Mouse (Mus musculus): ENCODE measurements around the gene Grifin. TPM values are rescaled to one million over a fixed set of nuclear protein-coding genes. Genes with fewer than 3 reads are reported as not detected.
A peak's percentile ranks its signal among the peaks of the same experiment; 100 is the strongest.

Gene Grifin
- polyA plus RNA-seq, 1 experiment from 2014 or later = 0.58 TPM

DNA sequence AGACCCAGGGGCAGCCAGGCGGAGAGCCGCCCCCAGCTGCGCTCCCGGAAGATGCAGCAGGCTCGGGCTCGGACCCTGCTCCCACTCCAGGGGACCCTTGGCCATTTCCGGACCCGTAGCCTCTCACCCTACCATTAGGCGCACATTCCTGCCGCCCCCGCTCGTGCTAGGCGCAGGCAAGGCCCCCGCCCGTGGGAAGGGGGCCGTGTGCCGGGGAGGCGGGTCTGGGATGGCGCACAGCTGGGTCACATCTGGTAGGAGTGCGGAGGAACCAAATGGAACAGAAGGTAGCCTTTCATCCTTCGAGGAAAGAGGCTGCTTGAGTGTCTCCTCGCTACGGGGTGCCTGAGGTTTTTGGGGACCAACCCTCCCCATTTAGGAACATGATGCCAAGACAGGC is 41.5 kb upstream of the Grifin start:
- H3K27ac ChIP-seq = peak overlapping the region; percentile 20; the same call in 1 of the 2 replicates
- peaks cover 44% of the 10 kb centered on the region for H3K4me1 ChIP-seq (replicated peaks)
- H3K27me3 ChIP-seq (replicated peaks) = peaks cover 20% of the 10 kb centered on the region
- no peak for ATAC-seq
- H3K4me2 ChIP-seq (replicated peaks) = peak overlapping the region; percentile 83
- no peaks in the 10 kb centered on the region for H3K9me3 ChIP-seq
- no peaks in the 10 kb centered on the region for H3K36me3 ChIP-seq
- 3% methylated on average over 23 of the region's 23 CpGs for WGBS
- H3K9ac ChIP-seq = peak overlapping the region; percentile 3; the same call in 1 of the 2 replicates
- peak overlapping the region; percentile 49 for H3K4me3 ChIP-seq (replicated peaks)

DNA sequence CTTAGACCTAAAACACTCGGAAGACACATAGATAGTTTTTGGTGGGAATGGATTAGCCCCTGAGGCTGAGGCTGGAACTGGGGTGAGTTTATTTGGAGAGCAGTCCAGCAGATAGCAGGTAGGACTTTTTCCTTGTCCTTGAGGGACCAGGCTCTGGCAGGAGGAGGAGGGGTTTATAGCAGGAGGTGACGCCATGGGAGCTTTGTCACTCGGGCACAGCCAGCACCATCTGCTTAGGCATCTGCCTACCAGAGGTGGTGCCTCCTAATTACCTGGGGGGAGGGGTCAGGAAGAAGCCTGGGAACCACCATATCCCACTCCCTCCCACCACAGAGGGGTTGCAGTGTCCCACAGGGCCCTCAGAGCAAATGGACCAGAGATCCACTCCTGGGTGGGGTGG is 40.4 kb upstream of the Grifin start:
- ATAC-seq = no peak
- Histone ChIP-seq H3K27ac (no peak overlapping the region), H3K4me2 (replicated peaks) (no peak overlapping the region), H3K9me3 (no peaks in the 10 kb centered on the region), H3K27me3 (replicated peaks) (peaks cover 20% of the 10 kb centered on the region), H3K9ac (no peak overlapping the region), H3K36me3 (no peaks in the 10 kb centered on the region), H3K4me1 (replicated peaks) (peaks cover 32% of the 10 kb centered on the region), H3K4me3 (replicated peaks) (no peak overlapping the region)
- WGBS = 24% methylated on average over 3 of the region's 3 CpGs

DNA sequence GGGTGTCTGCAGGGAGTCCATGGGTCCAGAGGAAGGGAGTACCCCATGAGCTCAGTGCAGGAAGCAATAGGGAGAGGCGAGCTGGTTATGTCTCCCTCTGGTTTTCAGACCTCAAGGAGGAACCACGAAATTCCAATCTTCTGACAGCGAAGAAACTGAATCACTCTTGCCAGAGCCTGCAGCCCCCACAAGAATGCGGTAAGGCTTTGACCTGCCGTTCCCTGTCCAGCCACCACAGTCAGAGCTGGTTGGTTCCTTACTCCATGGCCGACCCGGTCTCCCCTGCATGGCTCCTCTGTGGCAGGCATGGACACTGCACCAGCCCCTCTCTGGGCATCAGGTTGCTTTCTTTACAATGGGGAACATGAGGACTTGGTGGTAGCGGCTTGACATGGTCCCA is 39.5 kb upstream of the Grifin start:
- Histone ChIP-seq H3K9ac (no peak overlapping the region), H3K4me3 (replicated peaks) (no peak overlapping the region), H3K9me3 (no peaks in the 10 kb centered on the region), H3K27ac (no peak overlapping the region), H3K4me1 (replicated peaks) (peaks cover 29% of the 10 kb centered on the region), H3K27me3 (replicated peaks) (peaks cover 20% of the 10 kb centered on the region), H3K36me3 (no peaks in the 10 kb centered on the region), H3K4me2 (replicated peaks) (no peak overlapping the region)
- no peak for ATAC-seq
- WGBS = 56% methylated on average over 8 of the region's 8 CpGs

DNA sequence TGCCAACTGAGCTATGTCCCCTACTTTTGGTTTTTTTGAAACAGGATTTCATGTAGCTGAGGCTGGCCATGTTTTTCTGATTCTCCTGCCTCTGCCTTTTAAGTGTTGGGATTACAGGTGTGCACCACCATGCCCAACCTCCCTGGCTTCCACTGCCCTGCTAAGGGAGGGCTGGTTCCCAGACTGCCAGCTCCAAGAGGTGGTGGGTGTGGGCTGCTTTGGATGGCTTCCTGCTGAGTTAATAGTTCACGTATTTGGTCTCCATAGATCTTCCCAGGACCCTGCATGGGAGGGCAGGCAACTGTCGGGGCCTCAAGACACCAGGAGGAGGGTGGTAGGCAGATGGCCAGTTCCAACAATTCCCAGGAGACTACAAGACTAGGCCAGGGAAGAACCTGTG is 37.7 kb upstream of the Grifin start:
- Histone ChIP-seq H3K36me3 (no peaks in the 10 kb centered on the region), H3K9me3 (no peaks in the 10 kb centered on the region), H3K27ac (no peak overlapping the region), H3K4me3 (replicated peaks) (no peak overlapping the region), H3K27me3 (replicated peaks) (peaks cover 14% of the 10 kb centered on the region), H3K4me2 (replicated peaks) (no peak overlapping the region), H3K9ac (no peak overlapping the region), H3K4me1 (replicated peaks) (peaks cover 13% of the 10 kb centered on the region)
- 51% methylated on average over 2 of the region's 2 CpGs for WGBS
- ATAC-seq = no peak

DNA sequence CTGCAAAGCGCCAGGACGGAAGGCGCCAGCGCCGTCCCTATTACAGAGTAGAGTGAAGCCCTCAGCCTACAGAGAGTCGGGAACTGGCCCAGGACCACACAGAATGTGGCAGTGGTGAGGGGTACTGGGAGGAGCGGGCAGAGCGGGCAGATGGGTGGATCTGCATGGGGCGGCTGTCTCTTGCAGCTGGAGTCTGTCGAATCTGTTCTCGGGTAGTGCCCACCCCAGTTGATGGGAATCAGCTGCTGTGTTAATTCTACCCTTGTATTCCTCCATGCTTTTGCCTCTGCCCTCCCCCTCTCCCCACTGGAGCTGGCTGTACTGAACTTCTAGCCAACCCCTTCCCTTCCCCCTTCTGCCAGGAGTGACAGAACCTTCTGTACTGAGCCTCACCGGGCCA is 36.8 kb upstream of the Grifin start:
- Histone ChIP-seq H3K27me3 (replicated peaks) (peaks cover 9% of the 10 kb centered on the region), H3K4me3 (replicated peaks) (no peak overlapping the region), H3K36me3 (no peaks in the 10 kb centered on the region), H3K9me3 (no peaks in the 10 kb centered on the region), H3K4me1 (replicated peaks) (peaks cover 14% of the 10 kb centered on the region), H3K27ac (no peak overlapping the region), H3K4me2 (replicated peaks) (no peak overlapping the region), H3K9ac (no peak overlapping the region)
- WGBS = 76% methylated on average over 12 of the region's 12 CpGs
- ATAC-seq = no peak

DNA sequence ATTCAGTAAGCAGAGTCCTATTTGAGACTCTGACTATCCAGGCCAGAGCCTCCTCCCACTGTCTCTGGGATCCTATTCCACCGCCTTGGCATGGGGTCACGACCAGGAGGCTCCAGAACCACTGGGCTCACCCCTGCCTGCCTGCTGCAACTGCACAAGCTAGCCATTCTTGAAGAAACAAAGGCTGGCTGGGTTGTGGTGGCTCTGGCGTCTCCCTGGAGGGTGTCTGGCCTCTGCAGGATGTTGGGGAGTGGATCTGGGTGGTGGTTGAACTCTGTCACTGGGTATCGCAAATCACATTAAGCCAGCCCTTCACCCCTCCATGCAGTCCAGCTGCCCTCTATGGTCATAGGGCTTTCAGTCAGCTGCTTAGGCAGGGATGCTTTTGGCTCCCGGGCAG is 35.1 kb upstream of the Grifin start:
- Histone ChIP-seq H3K27ac (no peak overlapping the region), H3K4me2 (replicated peaks) (no peak overlapping the region), H3K4me3 (replicated peaks) (no peak overlapping the region), H3K36me3 (no peaks in the 10 kb centered on the region), H3K27me3 (replicated peaks) (no peaks in the 10 kb centered on the region), H3K4me1 (replicated peaks) (peaks cover 13% of the 10 kb centered on the region), H3K9ac (no peak overlapping the region), H3K9me3 (no peaks in the 10 kb centered on the region)
- no peak for ATAC-seq
- WGBS = 51% methylated on average over 5 of the region's 5 CpGs

DNA sequence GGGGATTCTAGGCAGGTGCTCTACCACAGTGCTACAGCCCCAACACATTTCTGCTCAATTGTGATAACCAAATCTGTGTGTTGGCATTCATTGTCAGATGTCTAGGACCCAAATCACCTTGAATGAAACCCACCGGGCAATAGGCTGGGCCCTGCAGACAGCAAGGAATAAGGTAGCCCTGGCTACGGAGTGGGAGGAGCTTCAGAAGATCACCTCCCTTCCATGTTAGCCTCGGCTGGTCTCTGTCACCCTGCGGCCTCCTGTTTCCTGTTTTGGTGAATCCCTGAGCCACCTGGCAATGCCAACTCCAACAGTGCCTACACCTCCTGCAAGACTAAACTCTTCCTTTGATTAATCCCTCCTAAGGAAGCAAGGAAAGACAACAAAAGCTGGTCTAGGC is 32.9 kb upstream of the Grifin start:
- Histone ChIP-seq H3K27ac (no peak overlapping the region), H3K4me2 (replicated peaks) (no peak overlapping the region), H3K27me3 (replicated peaks) (no peaks in the 10 kb centered on the region), H3K4me1 (replicated peaks) (peaks cover 13% of the 10 kb centered on the region), H3K9ac (no peak overlapping the region), H3K9me3 (no peaks in the 10 kb centered on the region), H3K36me3 (no peaks in the 10 kb centered on the region), H3K4me3 (replicated peaks) (no peak overlapping the region)
- 77% methylated on average over 4 of the region's 4 CpGs for WGBS
- ATAC-seq = no peak

DNA sequence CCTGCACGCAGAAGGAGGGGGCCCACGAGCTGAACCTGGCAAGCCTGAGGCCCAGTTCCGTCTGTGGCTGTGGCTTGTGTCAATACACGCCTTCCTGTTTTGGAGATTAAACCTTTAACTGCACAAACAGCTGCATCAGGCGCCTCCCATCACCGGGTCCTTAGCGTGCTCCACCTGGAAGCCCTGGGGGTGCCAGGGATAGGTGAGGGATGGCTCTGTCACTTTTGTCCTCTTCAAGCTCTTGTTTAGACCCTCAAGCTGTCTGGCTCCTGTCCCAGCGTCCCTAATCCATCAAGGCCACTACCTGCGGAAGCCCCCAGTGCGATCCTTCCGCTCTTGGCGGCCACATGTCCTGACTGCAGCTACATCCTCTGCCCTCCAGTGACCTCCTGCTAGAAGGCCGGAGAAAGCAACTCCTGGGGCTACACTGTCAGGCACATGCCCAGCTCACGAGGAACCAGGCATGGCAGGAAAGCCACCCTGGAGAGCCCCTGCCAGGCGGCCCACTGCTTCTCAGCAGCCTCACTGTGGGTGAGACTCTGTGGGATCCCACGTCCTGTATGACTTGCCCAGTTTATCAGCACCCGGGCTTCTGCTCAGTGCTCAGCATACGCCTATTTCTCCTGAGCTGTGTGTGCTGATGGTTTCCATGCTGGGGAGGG is 32.2 kb upstream of the Grifin start:
- Histone ChIP-seq H3K27me3 (replicated peaks) (no peaks in the 10 kb centered on the region), H3K9me3 (no peaks in the 10 kb centered on the region), H3K36me3 (no peaks in the 10 kb centered on the region), H3K4me1 (replicated peaks) (peaks cover 13% of the 10 kb centered on the region), H3K9ac (no peak overlapping the region), H3K4me3 (replicated peaks) (no peak overlapping the region), H3K27ac (peak overlapping the region; percentile 66), H3K4me2 (replicated peaks) (peak overlapping the region; percentile 22; the same call in 1 of the 2 replicates)
- peak; percentile 71 for ATAC-seq
- WGBS = 46% methylated on average over 18 of the region's 18 CpGs

DNA sequence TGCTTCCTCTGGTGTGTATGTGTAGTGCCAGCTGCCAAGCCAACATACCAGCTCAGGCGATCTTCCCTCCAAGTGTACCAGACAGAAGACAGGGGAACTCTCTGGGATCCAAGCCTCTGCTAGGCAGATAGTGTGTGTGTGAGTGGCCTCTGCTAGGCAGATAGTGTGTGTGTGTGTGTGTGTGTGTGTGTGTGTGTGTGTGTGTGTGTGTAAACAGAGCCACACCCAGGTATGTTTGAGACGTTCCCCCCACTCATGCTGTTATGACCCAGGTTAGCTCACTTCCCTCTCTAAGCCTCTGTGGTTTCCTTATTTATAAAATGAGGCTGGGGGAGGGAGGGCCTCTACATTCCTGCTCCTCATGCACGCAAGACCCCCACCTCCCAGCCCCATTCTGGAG is 31.6 kb upstream of the Grifin start:
- Histone ChIP-seq H3K9ac (no peak overlapping the region), H3K27me3 (replicated peaks) (no peaks in the 10 kb centered on the region), H3K9me3 (no peaks in the 10 kb centered on the region), H3K36me3 (no peaks in the 10 kb centered on the region), H3K4me2 (replicated peaks) (peak overlapping the region; percentile 22; the same call in 1 of the 2 replicates), H3K4me3 (replicated peaks) (no peak overlapping the region), H3K4me1 (replicated peaks) (peaks cover 13% of the 10 kb centered on the region), H3K27ac (peak overlapping the region; percentile 66)
- 44% methylated on average over 3 of the region's 3 CpGs for WGBS
- ATAC-seq = peak; percentile 57

DNA sequence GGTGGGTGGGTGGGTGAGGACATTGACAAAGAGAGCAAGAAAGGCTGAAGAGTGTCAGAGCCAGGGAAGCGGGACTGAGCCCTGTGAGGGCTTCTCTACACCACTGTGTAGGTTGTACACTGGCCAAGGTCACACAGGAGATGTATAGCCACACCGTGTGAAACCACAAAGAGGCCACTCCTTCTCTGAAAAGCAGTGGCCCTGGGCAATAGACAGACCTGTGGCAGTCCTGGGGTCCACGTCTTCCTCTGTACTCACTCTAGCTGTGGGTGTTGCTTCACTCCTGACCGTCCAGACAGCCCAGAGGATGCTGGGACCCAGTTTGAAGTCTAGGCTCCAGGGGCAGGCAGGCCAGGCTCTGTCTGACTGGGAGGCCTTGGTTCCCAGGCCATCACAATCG is 30.0 kb upstream of the Grifin start:
- no peaks in the 10 kb centered on the region for H3K36me3 ChIP-seq
- H3K27me3 ChIP-seq (replicated peaks) = no peaks in the 10 kb centered on the region
- ATAC-seq = no peak
- no peak overlapping the region for H3K27ac ChIP-seq
- peaks cover 13% of the 10 kb centered on the region for H3K4me1 ChIP-seq (replicated peaks)
- no peak overlapping the region for H3K4me2 ChIP-seq (replicated peaks)
- WGBS = 78% methylated on average over 5 of the region's 5 CpGs
- H3K9me3 ChIP-seq = no peaks in the 10 kb centered on the region
- no peak overlapping the region for H3K4me3 ChIP-seq (replicated peaks)
- H3K9ac ChIP-seq = no peak overlapping the region

DNA sequence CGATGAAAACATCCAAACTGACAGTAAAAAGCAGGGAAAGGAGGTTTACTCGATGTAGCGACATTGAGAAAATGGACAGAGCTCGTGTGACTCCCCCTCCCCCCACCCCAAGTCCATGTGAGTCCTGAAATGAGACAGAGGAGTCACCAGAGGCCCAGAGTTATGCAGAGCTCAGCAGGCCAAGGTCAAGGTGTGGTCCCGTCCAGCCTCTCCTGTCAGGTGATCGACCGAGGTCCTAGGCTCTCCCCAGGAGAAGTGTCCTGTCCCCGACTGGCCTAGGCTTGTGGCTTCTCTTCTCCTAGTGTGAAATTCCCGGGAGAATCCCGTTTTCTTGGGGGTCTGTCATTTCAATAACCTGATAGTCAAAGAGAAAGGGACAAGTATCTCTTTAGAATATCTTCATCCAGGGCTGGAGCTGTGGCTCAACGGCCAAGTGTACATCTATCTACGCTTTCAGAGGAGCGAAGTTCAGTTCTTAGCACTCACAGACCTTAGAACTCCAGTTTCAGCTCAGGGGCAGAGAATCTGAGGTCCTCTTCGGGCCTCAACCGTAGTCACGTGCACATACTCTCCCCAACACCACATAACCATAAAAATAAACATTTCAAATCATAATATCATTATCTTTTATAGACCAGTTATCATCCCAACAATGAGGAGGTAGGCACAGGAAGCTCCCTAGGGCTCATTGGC is 24.4 kb upstream of the Grifin start:
- Histone ChIP-seq H3K36me3 (no peaks in the 10 kb centered on the region), H3K4me1 (replicated peaks) (no peaks in the 10 kb centered on the region), H3K27ac (no peak overlapping the region), H3K4me2 (replicated peaks) (no peak overlapping the region), H3K27me3 (replicated peaks) (no peaks in the 10 kb centered on the region), H3K4me3 (replicated peaks) (no peak overlapping the region), H3K9ac (no peak overlapping the region), H3K9me3 (no peaks in the 10 kb centered on the region)
- no peak for ATAC-seq
- 75% methylated on average over 16 of the region's 16 CpGs for WGBS

DNA sequence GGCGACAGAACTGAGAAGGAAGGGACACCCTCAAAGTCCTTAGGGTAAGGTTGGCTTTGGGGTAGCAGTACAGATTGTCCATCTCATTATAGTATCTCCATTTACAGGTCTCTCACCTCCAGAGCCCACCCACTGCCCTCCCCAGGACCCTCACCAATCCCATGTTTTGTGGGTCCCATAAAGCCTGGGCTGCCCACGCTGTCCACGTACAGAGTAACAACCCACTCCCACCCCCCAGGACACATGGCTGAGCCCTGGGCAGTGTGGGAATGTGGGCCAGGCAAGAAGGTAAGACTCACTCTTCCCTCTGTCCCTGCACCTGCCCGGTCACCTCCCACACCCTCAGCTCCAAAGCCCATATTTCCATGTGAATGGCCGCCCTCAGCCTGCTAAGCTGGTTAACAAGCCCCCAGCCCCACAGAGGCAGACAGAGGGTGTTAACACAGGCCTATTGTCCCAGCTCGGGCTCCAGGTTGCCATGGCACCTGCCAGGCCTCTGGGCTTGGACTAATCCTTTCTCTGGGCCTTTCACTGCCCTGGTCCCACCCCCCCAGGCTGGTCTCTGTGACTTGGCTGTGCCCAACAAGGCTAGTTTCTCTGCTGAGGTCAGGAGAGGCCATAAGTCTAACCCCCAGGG is 19.0 kb upstream of the Grifin start:
- Histone ChIP-seq H3K4me2 (replicated peaks) (no peak overlapping the region), H3K9ac (no peak overlapping the region), H3K4me1 (replicated peaks) (peaks cover 17% of the 10 kb centered on the region), H3K4me3 (replicated peaks) (no peak overlapping the region), H3K36me3 (no peaks in the 10 kb centered on the region), H3K9me3 (no peaks in the 10 kb centered on the region), H3K27me3 (replicated peaks) (no peaks in the 10 kb centered on the region), H3K27ac (no peak overlapping the region)
- ATAC-seq = 0 out of 2 replicates have a peak, but pooled peaks have one; percentile 32
- whole genome bisulfite sequencing = 53% methylated on average over 6 of the region's 6 CpGs

Measured in intestine, embryonic 15.5 days (tissue).